8 mouse cellular contexts compared by ENCODE assay signal in genomic region chr10:80418311-80418710, GRCm38 (mm10). TPM values are rescaled to one million over a fixed set of nuclear protein-coding genes. Genes with fewer than 3 reads are reported as not detected.
DNase-seq lines count a peak whose midpoint lies in the region; ATAC-seq and TF ChIP-seq lines count a peak whose summit lies in the region.

No protein-coding gene starts in this region.

- WGBS in cerebellum, adult 2 months, result 11% methylated on average over 3 of the region's 3 CpGs
- WGBS in hindbrain, embryonic 16.5 days, result 41% methylated on average over 3 of the region's 3 CpGs

- no peak overlapping the region for H3K4me2 ChIP-seq in hindbrain, embryonic 16.5 days (ENCODE audit: low read length)

- peaks cover 48% of the 10 kb centered on the region for H3K36me3 ChIP-seq in hindbrain, embryonic 16.5 days (ENCODE audit: control insufficient read depth, insufficient read depth, low read length)

- DNase-seq in 3134 (ENCODE audit: extremely low read depth, insufficient read length, low spot score) (peak; percentile 41), 3T3-L1 (ENCODE audit: low read depth, low spot score) (peak; percentile 70)
- DNase-seq in cerebellum, adult 2 months, result peak; percentile 85 to 90
- peak; percentile 63 for DNase-seq in lung, postnatal 25 days (ENCODE audit: low spot score)
- DNase-seq in thymus, postnatal 36 days, result no peak
- no peak for DNase-seq in urinary bladder, adult 18-20 months (ENCODE audit: low spot score in 2 of 2)

- H3K27ac ChIP-seq in cerebellum, adult 2 months (ENCODE audit: insufficient read depth, low read length), result peak overlapping the region; percentile 70
- H3K27ac ChIP-seq in hindbrain, embryonic 16.5 days (ENCODE audit: low read depth, low read length), result peak overlapping the region; percentile 27; the same call in 1 of the 2 replicates

- no peak overlapping the region for H3K4me3 ChIP-seq in cerebellum, adult 2 months (replicated peaks; ENCODE audit: insufficient read depth, low read depth, low read length)
- H3K4me3 ChIP-seq in hindbrain, embryonic 16.5 days (ENCODE audit: low read length), result no peak overlapping the region

- H3K9me3 ChIP-seq in hindbrain, embryonic 16.5 days (ENCODE audit: control insufficient read depth, low read length), result no peaks in the 10 kb centered on the region

- no peak for TF ChIP-seq CTCF in cerebellum, adult 2 months (IDR thresholded peaks at IDR 0.05; ENCODE audit: borderline replicate concordance, insufficient read depth, low read depth, low read length)

- ATAC-seq in hindbrain, embryonic 16.5 days, result peak; percentile 4; the same call in 1 of the 2 replicates
- no peak for ATAC-seq in CD4-positive, CD25-positive, alpha-beta regulatory T cell, adult 4 months

- TF ChIP-seq POLR2A in cerebellum, adult 2 months (IDR thresholded peaks at IDR 0.05; ENCODE audit: borderline replicate concordance, insufficient read depth, low read length), result no peak

- peaks cover 60% of the 10 kb centered on the region for H3K4me1 ChIP-seq in cerebellum, adult 2 months (ENCODE audit: control insufficient read depth, insufficient read depth, low read length)
- peaks cover 10% of the 10 kb centered on the region for H3K4me1 ChIP-seq in hindbrain, embryonic 16.5 days (ENCODE audit: control insufficient read depth, insufficient read depth, low read depth, low read length)

- no peak overlapping the region for H3K9ac ChIP-seq in hindbrain, embryonic 16.5 days (ENCODE audit: low read depth, low read length)

- no peaks in the 10 kb centered on the region for H3K27me3 ChIP-seq in cerebellum, adult 2 months (ENCODE audit: control insufficient read depth, insufficient read depth, low read length)
- no peaks in the 10 kb centered on the region for H3K27me3 ChIP-seq in hindbrain, embryonic 16.5 days (replicated peaks; ENCODE audit: control insufficient read depth, insufficient read depth, low read length)

RNA-seq across cellular contexts. Expression of gene Uqcr11, which starts 11.7 kb away (rescaled TPM):
- polyA plus RNA-seq in cerebellum, adult 2 months (2012; rRNA removed), result 1,410 and 1,545 TPM in 2 replicates
- 704 and 759 TPM in 2 replicates for polyA plus RNA-seq in hindbrain, embryonic 16.5 days (2015; fragmentation: Nextera tagmentation; extraction: Ambion mirVana)
- polyA plus RNA-seq in CD4-positive, CD25-positive, alpha-beta regulatory T cell, adult 4 months (2017; shearing (Covaris generic)), result 100 to 1,000 TPM; 268 to 337 TPM

RNA-seq across cellular contexts. Expression of gene Tcf3, which starts 15.1 kb away (rescaled TPM):
- polyA plus RNA-seq in cerebellum, adult 2 months (2012; rRNA removed), result 34.2 and 38.8 TPM in 2 replicates
- polyA plus RNA-seq in hindbrain, embryonic 16.5 days (2015; fragmentation: Nextera tagmentation; extraction: Ambion mirVana), result 32.5 and 45.3 TPM in 2 replicates
- polyA plus RNA-seq in CD4-positive, CD25-positive, alpha-beta regulatory T cell, adult 4 months (2017; shearing (Covaris generic)), result 1 to 10 TPM; 7.5 to 8.5 TPM

RNA-seq across cellular contexts. Expression of gene Mbd3, which starts 19.0 kb away (rescaled TPM):
- polyA plus RNA-seq in cerebellum, adult 2 months (2012; rRNA removed), result 193 and 199 TPM in 2 replicates
- polyA plus RNA-seq in hindbrain, embryonic 16.5 days (2015; fragmentation: Nextera tagmentation; extraction: Ambion mirVana), result 196 and 207 TPM in 2 replicates
- 10 to 100 TPM; 26.7 to 27.2 TPM for polyA plus RNA-seq in CD4-positive, CD25-positive, alpha-beta regulatory T cell, adult 4 months (2017; shearing (Covaris generic))

RNA-seq across cellular contexts. Expression of gene Mex3d, which starts 30.9 kb away (rescaled TPM):
- polyA plus RNA-seq in cerebellum, adult 2 months (2012; rRNA removed), result 16.1 and 16.2 TPM in 2 replicates
- polyA plus RNA-seq in hindbrain, embryonic 16.5 days (2015; fragmentation: Nextera tagmentation; extraction: Ambion mirVana), result 9.1 and 9.2 TPM in 2 replicates
- polyA plus RNA-seq in CD4-positive, CD25-positive, alpha-beta regulatory T cell, adult 4 months (2017; shearing (Covaris generic)), result 1 to 10 TPM in 1 of 2 experiments, not detected in 1; 1.3 TPM

Comparison
In these comparisons a context has a peak if more than half of its experiments do, and no peak if none do; other contexts are left out.
1. DNase-seq: peak in 3134 (single experiment), 3T3-L1 (single experiment), cerebellum, adult 2 months (2 of 2) and lung, postnatal 25 days (single experiment); none in thymus, postnatal 36 days (0 of 2) and urinary bladder, adult 18-20 months (0 of 2).